Mouse (Mus musculus) splenic B cell, adult 2 months (primary cell): ENCODE data around the gene Timp3.
"Not testable (repeated sequence)": the region's sequence is repeated elsewhere in the genome, so short reads cannot be mapped to it uniquely, and the experiment has no call there.

Experiments
- DNase-seq: peaks from one replicate; pipeline ENCODE4 v3.0.0-alpha.2; 2011; ENCODE audit warnings: low read depth, low spot score
- H3K27me3 ChIP-seq: 2 replicates; pipeline ENCODE4 v1.6.1; 2012; ENCODE audit warnings: mild to moderate bottlenecking, low read length, moderate library complexity, mixed read lengths; ENCODE audit not compliant: control insufficient read depth, poor library complexity, insufficient read depth, severe bottlenecking
- H3K36me3 ChIP-seq: 2 replicates; pipeline ENCODE4 v1.6.1; 2012; ENCODE audit warnings: mild to moderate bottlenecking, low read length, moderate library complexity, mixed read lengths; ENCODE audit not compliant: control insufficient read depth, poor library complexity, insufficient read depth, severe bottlenecking

Gene Timp3

DNA sequence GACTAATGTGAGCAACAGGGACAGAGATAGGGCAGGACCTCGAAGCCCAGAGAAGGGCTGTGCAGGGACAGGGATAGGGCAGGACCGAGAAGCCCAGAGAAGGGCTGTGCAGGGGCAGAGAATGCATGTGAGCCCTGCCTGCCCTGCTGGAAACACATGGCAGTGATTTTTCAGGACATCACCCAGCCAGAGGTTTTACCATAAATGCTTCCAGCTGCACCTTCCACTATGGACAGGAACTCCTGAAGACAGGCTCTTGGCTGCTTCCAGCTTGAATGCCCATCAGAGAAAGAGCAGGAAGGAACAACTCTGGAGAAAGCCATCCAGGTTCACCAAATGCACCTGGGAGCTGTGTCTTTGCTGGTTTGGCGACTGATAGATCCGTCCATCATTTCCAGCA, 67.2 kb downstream of the Timp3 start:
- Histone ChIP-seq H3K36me3 (no peaks in the 10 kb centered on the region), H3K27me3 (no peaks in the 10 kb centered on the region)
- no peak for DNase-seq

DNA sequence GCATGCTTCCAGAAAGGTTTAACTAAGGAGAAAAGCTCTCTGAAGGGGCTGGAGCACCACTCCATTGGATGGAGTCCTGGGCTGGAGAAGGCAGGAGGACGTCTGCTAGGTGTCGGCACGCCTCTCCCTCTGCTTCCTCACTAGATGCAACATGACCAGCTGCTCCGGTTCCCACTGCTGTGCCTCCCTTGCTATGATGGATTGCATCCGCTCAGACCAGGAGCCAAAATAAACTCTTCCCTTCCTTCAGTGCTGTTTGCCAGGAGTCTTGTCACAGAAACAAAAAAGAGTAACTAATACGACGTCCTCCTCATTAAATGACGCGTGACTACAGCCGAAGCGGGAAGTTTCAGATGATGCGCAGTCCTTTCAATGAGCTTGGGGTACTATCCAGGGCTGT, 68.6 kb downstream of the Timp3 start:
- DNase-seq = no peak
- H3K27me3 ChIP-seq = no peaks in the 10 kb centered on the region
- no peaks in the 10 kb centered on the region for H3K36me3 ChIP-seq

DNA sequence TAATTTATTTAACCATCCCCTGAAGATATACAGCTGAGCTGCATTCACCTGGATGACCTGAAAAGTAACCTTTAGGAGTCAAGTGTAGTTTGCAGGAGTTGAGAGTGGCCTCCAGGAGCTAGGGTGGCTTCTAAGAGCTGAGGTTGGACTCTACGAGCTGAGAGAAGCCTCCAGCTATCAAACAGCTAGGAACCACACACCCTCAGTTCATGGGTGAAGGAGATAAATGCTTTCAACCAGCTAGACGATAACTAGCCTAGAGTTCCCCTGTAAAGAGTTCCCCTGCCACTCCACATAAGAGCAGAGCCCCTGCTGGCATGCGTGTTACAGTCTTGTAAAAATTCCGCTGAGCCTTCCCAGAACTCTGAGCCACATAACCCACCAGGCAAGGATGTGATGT, 69.2 kb downstream of the Timp3 start:
- Histone ChIP-seq H3K36me3 (no peaks in the 10 kb centered on the region), H3K27me3 (no peaks in the 10 kb centered on the region)
- DNase-seq = no peak

DNA sequence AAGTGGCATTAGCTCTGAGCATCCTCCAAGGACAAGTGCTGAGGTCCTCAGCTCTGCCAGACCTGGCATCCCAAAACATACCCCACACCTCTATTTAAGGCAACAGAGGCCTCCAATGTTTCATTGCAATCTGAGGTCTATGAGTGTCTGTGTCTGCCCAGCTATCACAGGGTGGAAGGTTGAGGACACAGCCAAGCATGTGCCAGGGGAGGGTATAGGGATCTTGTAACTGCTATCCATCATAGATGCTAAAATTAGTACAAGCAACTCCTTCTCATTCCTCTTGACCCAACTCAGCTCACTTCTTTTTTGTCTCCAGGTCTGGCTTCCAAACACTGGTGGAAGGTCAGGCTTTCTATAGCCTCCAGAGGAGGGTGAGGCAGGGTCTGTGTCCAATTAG, 71.4 kb downstream of the Timp3 start:
- Histone ChIP-seq H3K36me3 (no peaks in the 10 kb centered on the region), H3K27me3 (no peaks in the 10 kb centered on the region)
- no peak for DNase-seq

- H3K27me3 ChIP-seq = no peaks in the 10 kb centered on the region
- DNase-seq = no peak
- no peaks in the 10 kb centered on the region for H3K36me3 ChIP-seq
Observed at GRCm38 (mm10) chr10:86374061-86374460, 73.9 kb downstream of the Timp3 start.

DNA sequence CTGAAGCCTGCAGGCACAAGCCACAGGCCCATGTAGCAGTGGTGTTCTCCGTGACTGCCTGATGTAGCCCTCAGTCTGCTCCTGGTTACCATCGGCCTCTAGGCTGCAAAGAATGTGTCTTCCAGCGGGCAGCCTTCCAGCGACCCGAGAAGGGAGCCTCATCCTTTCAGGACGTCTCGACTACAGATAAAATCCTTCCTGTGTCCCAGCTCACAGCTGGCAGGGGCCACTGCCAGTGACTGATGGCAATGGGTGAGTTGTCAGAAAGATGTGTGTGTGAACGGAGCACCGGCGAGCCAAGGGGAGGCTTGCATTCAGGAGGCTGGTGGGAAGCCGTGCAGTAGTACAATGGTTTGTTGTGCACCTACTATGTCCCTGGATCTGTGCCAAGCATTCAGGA, 75.7 kb downstream of the Timp3 start:
- Histone ChIP-seq H3K27me3 (no peaks in the 10 kb centered on the region), H3K36me3 (no peaks in the 10 kb centered on the region)
- DNase-seq = no peak

GRCm38 (mm10) chr10:86376392-86377185, 76.4 kb downstream of the Timp3 start:
- no peak for DNase-seq
- Histone ChIP-seq H3K27me3 (no peaks in the 10 kb centered on the region), H3K36me3 (no peaks in the 10 kb centered on the region)

DNA sequence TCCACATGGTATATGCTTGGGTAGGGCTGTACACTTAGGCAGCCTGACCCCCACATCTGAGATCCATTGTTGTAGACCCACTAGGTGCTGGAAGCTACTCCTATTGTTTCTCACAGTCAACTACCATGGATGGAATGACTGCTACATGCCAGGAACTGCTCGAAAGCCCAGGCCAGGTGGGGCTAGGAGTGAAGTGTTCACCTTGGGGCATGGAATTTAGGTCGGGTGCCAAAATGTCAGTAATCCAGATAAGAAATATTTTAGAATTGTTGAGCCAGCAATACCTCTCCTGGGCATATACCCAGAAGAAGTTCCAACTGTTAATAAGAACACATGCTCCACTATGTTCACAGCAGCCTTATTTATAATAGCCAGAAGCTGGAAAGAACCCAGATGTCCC, 78.6 kb downstream of the Timp3 start:
- not testable (repeated sequence) for H3K36me3 ChIP-seq

DNA sequence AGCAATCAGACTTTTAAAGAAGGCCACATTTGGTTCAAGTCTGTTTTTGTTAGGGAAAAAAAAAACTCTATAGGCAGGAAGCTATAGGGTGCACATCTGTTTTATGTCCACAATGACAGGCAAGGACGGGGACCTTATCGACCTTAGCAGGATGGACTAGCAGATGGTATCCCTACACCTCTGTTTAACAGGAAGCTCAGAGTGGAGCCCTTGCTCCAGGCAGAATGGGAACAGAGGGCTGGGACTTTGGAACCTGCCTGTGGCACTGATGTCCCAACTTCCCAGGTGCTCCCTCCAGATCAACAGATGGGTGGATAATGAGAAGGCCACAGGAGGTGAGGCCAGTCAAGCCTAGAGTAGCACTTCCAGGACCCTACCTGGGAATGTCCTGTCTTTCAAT, 80.5 kb downstream of the Timp3 start:
- DNase-seq = no peak
- Histone ChIP-seq H3K36me3 (no peaks in the 10 kb centered on the region), H3K27me3 (no peaks in the 10 kb centered on the region)

More for the DNA sequence above, 78.6 kb downstream of the Timp3 start:
- H3K27me3 ChIP-seq, DNase-seq: not testable (repeated sequence)

DNA sequence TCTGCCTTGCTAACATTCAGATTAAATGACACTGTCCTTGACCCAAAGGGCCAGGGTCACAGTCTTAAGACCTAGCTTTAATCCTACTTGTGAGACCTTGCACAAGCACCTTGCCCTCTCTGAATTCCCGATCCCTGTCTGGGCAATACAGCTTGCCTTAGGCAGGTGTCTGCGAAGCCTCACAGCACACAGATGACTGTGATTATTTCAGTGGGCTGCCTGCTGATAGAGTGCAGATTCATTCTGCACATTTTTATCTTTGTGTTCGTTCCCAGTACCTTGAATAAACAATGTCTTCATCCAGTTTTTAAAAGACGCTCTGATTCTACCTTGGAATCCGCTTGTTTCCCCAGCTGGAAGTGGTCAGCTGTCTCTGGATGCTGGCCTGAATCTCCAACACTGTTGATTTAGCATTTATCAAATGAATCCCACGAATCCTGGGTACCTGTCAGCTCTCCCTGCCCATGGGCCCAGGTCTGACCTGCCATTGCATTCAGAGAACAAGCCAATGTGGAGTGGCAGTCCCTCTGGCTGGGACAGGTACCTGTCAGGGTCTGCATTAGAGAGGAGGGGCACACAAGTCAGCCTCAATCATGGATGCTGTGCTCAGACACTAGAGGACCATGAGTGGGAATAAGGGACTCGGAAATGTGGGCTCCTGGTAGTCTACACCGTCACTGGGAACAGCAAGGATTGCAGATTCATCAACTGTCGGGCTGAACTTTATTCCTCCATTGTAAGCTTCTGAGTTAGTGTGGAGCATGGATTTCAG, 81.2 kb downstream of the Timp3 start:
- DNase-seq = no peak
- H3K27me3 ChIP-seq = no peaks in the 10 kb centered on the region
- no peaks in the 10 kb centered on the region for H3K36me3 ChIP-seq

DNA sequence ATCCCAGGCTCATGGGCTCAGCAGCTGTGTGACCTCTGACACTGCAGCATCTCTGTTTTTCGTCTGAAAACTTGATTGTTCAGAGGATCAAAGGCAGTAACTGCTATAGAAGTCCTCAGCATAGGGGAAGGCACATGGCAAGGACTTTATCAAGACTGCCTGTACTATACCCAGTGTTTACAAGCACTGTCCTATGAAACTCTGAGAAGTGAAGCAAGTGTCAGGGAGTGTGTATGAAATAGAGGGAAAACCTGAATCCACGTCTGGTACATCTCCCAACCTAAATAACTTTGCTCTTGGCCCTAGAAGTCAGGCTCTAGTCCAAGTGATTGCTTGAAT, 81.7 kb downstream of the Timp3 start:
- no peaks in the 10 kb centered on the region for H3K27me3 ChIP-seq
- no peak for DNase-seq
- H3K36me3 ChIP-seq = no peaks in the 10 kb centered on the region

- H3K36me3 ChIP-seq = no peaks in the 10 kb centered on the region
- no peak for DNase-seq
- no peaks in the 10 kb centered on the region for H3K27me3 ChIP-seq
Observed at GRCm38 (mm10) chr10:86384655-86385054, 84.5 kb downstream of the Timp3 start.

DNA sequence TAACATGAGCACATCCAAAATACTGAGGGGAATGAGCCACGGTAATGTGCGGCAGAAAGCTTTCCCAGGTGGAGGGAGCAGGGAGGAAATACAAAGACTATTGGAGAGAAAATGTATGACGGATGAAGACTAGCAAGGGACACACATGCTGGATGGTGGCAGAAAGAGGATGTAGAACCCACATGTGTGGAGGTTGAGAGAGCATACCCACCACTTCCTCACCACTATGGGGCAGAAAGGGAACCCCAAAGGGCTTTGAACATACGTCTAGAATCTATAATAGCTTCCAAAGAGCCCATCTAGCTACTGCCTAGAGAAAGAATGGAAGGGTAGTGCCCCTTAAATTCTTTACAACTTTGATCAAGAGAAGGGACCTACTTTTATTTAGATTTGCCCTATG, 85.5 kb downstream of the Timp3 start:
- H3K27me3 ChIP-seq = no peaks in the 10 kb centered on the region

DNA sequence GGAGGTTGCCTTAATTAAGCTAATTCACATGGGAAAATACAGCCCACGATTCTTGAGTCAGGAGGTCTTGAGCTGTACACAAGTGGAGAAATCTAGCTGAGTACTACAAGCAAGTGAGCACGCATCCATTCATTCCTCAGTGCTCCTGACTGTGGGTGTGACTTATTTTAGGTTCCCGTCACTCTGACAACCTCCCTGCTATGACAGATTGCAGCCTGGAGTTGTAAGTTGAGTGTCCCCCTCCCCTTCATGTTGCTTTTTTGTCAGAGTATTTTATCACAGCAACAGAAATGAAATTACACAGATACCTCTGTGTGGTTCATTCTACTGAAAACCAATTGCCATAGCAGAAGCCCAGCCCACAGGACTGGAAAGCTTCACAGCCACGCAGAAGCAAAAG, 86.1 kb downstream of the Timp3 start:
- H3K36me3 ChIP-seq = no peaks in the 10 kb centered on the region
- no peak for DNase-seq
- no peaks in the 10 kb centered on the region for H3K27me3 ChIP-seq

More for the DNA sequence above, 85.5 kb downstream of the Timp3 start:
- DNase-seq = peak; percentile 3
- no peaks in the 10 kb centered on the region for H3K36me3 ChIP-seq

GRCm38 (mm10) chr10:86387821-86388440, 87.8 kb downstream of the Timp3 start:
- no peaks in the 10 kb centered on the region for H3K27me3 ChIP-seq
- no peak for DNase-seq

More at GRCm38 (mm10) chr10:86387821-86388440, 87.8 kb downstream of the Timp3 start:
- H3K36me3 ChIP-seq = no peaks in the 10 kb centered on the region
